Mouse (Mus musculus) cerebellum, adult 8-10 months (tissue): Measurements from ENCODE around the gene Lrr1.
"Not testable (repeated sequence)": the region's sequence is repeated elsewhere in the genome, so short reads cannot be mapped to it uniquely, and the experiment has no call there.

Source experiments
- DNase-seq: peaks from one replicate; pipeline ENCODE4 v3.0.0; 2022

The Lrr1 gene

DNA sequence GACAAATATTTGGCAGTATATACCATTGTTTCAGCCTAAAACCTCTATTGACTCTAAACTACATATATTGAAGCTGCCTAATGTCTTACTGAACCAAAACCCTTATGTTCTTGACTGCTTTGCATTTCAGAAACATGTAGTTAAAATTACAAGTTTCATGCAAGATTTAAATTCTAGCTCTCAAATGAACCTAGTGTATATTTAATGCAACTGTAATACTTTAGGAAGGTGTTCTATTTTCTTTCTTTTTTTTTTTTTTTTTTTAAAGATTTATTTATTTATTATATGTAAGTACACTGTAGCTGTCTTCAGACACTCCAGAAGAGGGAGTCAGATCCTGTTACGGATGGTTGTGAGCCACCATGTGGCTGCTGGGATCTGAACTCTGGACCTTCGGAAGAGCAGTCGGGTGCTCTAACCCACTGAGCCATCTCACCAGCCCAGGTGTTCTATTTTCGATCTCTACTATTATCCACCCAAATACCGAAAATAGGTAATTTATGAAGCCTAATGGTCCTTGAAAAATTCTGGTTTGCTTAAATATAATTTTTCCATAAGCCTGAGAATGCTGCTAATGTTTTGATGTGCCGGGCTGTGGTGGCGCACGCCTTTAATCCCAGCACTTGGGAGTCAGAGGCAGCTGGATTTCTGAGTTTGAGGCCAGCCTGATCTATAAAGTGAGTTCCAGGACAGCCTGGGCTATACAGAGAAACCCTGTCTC is 1.6 kb upstream of the Lrr1 start:
- not testable (repeated sequence) for DNase-seq

DNA sequence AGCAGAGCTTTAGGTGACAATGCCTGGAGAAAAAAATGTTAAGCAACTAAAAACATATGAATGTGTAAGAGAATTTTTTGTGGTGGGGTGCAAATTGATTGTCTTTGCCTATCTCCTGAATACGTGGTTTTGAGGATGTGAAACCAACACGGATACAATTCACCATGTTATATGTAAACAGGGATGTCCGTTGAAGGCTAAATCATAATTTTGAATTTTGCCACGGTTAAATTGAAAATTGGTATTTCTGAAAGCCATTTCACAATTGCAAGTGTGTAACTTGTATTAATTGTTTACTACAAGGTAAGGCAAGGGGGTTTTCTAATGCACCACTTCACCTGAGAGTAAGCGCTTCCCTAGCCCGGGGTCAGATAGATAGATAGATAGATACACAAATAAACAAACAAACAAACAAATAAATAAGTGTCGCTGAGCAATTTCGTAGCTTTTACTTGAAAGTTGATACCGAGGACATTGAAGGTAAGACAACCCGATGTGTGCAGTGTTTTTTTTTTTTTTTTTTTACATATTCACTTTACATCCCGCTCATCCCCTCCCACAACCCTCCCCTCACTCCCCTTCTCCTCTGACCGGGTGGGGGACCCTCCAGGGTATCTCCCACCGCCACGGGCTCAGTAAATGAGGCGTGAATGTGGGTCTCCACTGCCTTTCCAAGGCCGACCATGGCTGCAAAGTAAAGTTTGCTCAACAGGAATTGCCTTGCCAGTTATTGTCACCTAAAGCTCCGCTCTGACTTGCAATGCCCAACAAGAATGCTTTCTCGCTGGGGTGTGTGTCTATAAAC is 756 bp upstream of the Lrr1 start:
- no peak for DNase-seq

DNA sequence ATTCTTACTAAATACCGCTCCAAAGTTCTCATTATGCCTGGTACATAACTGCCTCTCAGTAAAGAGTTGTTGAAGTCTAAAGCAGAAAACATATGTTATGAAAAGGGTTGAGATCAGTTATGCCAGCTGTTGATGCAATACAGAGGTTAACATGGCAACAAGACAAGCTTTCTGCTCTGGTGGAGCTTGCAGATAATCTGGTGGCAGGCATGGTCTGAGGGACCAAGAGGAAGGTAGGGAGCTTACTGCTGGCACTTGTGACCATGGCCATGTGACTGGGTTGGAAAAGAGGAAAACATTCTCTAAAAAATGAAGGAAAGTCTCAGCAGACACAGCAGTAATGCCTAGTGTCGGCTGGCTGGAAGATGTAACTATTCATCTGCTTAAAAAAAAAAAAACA is 2.7 kb downstream of the Lrr1 start:
- no peak for DNase-seq

DNA sequence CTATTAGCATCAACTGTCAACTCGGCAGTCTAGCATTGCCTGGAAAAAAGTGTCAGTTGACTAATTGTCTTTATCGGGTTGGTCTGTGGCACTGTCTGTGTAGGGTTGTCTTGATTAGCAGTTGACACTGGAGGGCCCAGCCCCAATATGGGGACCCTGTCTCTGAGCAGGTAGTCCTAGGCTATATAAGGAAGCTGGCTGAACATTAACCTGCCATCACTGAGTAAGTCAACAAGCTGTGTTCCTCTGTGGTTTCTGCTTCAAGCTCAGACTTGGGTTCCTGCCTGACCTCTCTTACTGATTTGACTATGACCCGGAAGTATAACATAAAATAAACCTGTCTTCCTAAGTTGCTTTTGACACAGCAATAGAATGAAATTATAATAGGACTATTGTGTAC is 7.4 kb downstream of the Lrr1 start:
- DNase-seq: no peak

DNA sequence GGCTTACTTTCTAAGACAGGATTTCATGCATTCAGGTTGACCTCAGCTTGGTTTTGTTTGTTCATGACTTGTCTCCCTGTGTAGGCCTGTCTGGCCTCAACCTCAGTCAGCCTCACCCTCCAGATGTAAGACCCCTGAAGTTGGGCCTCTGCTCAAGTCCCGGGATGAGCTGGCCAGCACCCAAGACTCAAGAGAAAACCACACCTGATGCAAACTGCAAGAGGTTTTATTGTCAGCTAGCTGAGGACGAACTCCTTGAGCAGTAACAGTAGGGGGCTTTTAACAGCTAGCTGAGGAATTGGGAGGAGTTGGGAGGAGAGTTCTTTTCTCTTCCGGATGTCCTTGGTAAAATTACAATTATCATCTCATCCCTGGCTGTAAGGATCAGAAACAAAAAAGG is 8.9 kb downstream of the Lrr1 start:
- DNase-seq: no peak

DNA sequence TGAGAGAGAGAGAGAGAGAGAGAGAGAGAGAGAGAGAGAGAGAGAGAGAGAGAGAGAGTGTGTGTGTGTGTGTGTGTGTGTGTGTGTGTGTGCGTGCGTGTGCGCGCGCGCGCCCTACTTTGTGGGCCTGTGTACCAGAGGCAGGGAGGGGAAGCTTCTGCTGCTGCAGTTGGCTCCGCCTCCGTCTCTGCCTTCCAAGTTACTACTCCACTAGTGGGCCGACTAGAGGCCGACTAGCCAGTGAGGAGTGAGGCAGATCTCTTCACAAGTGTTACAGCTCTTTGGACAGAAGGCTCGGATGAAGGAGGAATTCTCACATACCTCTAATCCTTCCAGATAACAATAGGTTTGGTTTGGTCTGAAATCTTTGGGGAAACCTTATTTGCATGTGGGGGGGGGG is 10.8 kb downstream of the Lrr1 start:
- DNase-seq: no peak

DNA sequence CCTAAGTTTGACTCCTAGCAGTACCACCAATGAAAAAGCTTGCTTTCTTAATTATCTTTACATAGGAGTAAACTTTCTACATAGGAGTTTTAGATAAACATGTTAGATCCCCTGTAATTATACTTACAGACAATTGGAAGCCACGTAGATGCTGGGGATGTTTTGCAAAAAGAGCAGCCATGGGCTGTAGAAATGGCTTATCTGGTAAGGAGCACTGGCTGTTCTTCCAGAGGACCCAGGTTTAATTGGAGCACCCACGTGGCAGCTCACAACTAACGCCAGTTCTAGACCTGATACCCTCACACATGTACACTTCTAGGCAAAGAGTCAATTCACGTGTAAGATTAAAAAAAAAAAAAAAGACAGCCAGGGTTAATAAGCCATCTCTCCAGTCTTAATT is 13.2 kb downstream of the Lrr1 start:
- no peak for DNase-seq

DNA sequence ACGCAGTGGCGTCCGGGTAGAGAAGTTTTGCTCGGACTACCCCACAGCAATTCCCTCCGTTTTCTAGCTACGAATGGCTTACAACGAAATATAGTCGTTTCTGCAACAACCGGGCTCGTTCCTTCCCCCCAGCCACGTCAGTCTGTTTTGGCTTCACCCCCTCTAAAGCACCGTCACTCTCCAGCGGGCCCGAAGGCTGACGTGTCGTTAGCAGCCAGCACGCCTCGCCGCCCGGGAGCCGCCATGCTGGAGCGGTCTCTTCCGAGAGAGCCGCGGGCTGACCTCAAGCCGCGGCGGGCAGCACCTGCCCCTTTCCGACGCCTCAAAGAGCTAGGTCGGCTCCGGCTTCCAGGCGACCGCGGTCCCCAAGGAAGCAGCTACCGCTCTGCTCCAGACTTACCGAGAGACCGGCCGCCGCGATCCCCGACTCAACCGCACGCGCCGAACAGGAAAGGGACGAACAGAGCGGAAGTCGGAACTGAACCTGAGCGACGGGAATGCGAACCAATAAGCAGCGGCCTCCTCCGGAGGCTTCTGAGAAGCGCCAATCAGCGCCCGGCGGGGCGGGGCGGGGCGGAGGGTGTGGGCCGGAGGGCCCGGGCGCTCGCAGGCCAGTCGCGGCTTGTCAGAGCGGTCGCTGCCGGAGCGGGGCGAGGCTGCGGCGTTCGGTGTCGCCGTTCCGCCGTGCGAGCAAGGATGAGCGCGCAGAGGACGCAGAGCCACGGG is 15.1 kb downstream of the Lrr1 start, which contains the start of the genes Rpl36al and Mgat2:
Gene Rpl36al (minus strand): TSS at position 501 of the 726 bp plus-strand sequence.
Gene Mgat2 (plus strand): TSS at position 575 of the 726 bp plus-strand sequence.
- peak; percentile 99 for DNase-seq

DNA sequence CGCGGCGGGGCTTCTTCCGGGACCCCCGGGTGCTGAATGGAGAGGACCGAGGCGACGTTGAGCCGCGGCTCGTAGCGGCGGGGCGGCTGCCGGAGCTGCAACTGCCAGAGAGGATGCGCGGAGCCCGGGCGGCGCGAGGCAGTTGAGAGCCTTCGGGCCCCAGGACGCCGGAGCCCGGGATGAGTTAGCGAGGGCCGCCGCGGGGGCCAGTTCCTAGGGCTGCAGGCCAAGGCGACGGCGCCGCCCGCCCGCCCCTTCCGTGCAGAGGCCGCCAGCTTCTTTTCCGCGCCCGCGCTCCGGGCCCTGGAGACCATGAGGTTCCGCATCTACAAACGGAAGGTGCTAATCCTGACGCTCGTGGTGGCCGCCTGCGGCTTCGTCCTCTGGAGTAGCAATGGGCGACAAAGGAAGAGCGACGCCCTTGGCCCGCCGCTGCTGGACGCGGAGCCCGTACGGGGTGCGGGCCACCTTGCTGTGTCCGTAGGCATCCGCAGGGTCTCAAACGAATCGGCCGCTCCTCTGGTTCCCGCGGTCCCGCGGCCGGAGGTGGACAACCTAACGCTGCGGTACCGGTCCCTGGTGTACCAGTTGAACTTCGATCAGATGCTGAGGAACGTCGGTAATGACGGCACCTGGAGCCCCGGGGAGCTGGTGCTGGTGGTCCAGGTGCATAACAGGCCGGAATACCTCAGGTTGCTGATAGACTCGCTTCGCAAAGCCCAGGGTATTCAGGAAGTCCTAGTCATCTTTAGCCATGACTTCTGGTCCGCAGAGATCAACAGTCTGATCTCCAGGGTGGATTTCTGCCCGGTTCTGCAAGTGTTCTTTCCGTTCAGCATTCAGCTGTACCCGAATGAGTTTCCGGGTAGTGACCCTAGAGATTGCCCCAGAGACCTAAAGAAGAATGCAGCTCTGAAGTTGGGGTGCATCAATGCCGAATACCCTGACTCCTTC is 16.0 kb downstream of the Lrr1 start:
- DNase-seq: no peak

DNA sequence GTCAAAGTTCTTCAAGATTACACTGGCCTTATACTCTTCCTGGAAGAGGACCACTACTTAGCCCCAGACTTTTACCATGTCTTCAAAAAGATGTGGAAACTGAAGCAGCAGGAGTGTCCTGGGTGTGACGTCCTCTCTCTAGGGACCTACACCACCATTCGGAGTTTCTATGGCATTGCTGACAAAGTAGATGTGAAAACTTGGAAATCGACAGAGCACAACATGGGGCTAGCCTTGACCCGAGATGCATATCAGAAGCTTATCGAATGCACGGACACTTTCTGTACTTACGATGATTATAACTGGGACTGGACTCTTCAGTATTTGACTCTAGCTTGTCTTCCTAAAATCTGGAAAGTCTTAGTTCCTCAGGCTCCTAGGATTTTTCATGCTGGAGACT is 16.8 kb downstream of the Lrr1 start:
- no peak for DNase-seq

DNA sequence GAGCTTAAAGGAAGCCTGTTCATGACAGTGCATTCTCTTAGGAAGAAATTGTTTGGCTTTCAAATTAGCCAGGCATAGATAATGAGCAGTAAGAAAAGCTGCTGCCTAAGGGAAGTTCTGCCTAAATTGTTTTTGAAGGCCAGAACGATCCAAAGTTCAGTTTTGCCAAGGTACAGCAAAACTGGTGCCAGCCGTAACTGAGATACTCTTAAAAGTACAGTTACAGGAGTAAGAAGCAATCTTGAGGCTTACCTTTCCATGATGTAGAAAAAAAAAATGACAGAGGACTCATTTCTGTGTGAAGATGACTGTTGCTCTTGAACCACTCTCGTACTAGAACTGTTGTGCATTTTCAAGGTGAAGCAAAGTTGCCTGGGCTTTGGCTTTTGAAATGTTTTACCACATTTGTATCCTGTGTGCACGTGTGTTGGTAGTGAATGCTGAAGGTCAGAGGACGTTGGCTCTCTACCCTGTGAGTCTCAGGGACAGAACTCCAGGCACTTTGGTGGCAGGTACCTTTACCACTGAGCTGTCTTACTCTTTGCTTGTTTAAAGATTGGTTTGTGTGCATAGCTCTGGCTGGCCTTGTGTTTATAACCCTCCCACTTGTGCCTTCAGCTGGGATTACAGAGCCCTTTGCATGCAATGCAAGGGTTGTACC is 18.3 kb downstream of the Lrr1 start:
- no peak for DNase-seq

DNA sequence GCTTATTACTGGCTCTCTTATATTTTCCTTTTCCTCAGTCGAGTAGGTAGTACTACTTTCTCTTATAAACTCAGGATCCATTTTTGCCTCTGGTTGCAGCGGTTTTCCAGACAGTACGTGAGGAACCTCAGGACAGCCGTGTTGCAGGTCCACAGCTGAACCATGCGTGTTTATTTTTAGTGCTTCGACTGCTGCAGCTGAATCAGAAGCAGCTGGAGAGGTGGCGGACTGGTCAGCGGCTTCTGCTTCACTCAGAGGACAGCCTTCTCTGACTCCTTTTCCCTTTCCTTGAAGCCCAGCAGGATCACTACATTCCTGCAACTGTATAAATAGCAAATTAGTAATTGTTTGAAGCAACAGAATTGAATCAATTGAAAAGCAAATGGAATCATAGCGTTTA is 21.5 kb downstream of the Lrr1 start:
- DNase-seq: no peak

DNA sequence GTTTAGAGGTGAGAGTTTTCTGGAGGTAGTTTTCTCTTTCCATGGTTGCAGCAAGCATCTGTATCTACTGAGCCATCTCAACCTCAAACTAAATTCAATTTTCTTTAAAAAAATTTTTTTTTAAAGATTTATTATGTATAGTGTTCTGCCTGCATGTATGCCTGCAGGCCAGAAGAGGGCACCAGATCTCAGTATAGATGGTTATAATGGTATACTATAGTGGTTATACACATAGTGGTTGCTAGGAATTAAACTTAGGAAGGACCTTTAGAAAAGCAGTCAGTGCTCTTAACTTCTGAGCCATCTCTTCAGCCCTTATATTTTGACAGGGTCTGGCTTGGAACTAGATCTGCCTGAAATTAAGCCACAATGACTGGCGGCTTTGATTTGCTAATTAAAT is 21.9 kb downstream of the Lrr1 start:
- DNase-seq: no peak

DNA sequence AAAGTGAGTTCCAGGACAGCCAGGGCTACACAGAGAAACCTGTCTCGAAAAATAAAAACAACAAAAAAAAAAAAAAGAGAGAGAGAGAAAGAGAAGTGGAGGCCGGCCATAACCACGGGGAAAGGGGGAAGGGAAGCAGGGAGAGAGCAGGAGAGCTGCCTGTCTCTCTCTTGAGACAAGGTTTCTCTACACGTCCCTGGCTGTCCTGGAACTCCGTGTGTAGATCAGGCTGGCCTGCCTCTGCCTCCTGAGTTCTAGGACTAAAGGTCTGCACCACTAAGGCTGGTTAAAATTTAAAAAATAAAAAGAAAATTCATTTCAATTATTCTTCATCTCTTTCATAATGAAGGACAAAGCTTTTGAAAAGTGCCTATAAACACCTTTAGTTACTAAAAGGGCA is 22.8 kb downstream of the Lrr1 start:
- no peak for DNase-seq

DNA sequence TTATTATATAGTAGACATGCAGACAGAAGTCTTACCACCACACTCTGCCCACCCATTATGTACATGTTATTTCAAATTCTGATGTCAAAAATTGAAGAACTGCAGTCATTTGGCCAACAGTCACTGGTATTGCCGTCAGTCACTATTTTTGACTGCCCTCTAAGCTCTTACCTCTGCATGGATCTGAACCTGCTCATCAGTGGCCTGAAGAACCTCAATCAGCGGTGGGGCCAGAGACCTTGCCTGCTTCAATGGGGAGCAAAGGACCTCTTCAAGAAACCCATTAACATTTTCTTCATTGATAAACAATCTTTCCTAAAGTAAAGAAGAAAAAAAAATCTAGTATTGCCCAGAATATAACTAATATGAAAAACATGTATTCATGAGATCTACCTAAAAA is 24.0 kb downstream of the Lrr1 start:
- no peak for DNase-seq

DNA sequence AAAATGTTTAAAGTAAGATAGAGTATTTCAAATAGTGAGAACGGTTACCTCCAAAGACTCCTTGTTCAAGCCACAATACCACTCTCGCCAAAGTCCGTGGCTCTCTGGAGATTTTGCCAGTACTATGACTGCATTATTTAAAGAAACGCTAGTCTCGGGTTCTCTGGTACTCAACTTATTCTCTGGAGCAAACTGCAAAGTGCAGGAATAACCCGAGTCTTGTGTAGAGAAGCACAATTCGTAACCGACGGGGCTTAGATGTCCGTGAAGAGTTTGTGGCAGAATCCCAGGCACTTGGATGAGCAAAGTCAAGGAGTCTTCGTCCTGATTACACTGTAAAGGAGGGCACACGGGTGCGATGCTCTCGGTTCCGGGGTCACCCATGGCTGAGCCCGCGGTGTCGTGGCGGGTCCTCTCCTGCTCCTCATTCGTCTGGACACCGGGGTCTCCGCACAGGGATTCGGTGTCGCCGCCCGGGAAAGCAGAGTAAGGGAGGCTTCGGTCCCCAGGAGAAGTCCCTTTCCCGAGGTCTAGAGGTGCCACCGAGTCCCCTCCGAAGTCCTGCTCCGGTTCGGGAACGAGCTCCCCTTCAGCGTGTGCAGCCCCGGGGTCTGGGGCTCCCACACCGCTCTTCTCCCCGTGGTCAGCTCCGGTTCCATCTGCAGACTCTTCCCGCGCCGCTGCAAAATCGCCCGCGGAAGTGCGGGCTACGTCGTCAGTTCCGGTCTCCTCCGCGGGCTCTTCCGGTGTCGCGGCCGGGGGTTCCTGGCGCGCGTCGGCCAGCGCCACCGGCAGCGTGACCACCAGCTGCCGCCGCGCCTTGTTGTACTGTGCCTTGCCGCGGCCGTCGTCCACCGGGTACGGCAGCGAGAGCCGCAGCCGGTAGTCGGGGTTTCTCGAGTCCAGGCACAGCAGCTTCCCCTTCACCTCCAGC is 28.1 kb downstream of the Lrr1 start, which contains the start of gene Gm49383:
Gene Gm49383 (minus strand): TSS at position 661 of the 934 bp plus-strand sequence.
- peak; percentile 59 for DNase-seq

DNA sequence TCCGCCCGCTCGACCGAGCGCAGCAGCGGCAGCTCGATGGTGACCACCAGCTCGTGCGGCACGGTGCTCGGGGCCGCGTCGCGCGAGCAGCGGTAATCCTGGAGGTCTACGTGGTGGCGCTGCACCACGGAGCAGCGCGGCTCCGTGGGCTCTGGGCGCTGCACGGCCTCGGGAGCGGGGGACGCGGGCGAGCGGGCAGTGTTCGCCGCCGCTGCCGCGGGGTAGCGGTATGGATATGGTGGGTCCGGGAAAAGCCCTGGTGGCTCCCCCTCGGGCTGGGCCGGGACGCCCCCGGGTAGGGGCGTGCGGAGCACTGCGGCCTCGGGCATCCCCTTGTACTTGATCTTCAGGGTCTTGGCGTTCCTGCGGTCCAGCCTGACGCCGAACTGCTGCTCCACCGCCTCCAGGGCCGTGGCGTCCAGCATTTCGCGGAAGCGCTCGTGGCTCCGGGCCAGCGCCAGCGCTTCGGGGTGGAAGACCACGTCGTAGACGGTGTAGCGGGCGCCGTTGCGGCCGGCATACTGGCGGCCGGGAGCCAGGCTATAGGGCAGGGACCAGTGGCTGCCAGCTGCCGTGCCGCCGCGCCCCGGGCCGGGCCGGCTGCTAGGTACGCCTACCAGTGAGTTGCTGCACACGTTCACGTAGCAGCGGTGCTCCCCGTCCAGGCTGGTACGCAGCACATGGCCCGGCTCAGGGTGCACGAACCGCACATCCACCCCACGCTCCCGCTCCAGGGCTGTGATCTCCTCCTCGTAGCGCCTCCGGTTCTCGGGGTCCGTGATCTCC is 29.0 kb downstream of the Lrr1 start:
- DNase-seq: peak; percentile 59

DNA sequence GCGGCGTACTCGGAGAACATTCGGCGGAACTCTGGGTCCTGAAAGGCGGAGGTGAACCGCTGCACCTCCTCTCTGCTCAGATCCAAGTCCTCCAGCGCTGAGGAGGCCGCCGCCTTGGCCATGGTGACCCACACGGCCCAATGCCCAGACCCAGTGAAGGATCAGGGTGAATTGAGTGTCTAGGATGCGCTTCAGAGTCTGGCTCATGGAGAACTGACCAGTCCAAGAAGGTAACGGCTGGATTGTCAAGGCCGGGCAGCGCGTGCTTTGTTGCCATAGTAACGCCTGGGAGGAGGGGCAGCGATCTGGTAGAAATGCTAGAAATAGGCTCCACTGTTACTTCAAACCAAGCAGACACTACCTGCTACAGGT is 29.5 kb downstream of the Lrr1 start, which contains the start of gene Dnaaf2:
Gene Dnaaf2 (minus strand): TSS at position 266 of the 372 bp plus-strand sequence.
- no peak for DNase-seq

DNA sequence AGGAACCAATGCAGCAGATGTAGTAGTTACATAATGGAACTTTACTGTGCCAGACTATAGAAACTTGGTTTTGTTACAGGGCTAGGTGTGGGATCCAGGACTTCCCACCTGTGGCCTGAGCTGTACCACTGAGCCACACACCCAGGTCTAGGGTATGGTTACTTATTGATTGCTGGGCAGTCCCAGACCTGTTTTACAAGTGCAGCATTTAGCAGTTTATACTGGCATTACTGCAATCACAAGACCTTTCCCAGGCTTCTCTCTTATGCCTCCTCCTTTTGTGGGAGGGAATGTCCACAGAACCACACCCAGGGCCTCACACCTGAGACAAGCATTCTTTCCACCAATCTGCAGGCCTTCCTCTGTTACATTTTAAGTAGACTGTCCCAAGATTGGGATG is 30.4 kb downstream of the Lrr1 start:
- no peak for DNase-seq
